Mouse (Mus musculus): Measurements from ENCODE around the gene Aknad1.
A peak's percentile ranks its signal among the peaks of the same experiment; 100 is the strongest.

Gene Aknad1

GRCm38 (mm10) chr3:108788455-108788794, 49.0 kb downstream of the Aknad1 start:
- DNase-seq: no peak

GRCm38 (mm10) chr3:108789299-108789698, 49.8 kb downstream of the Aknad1 start:
- DNase-seq: no peak

- no peak for DNase-seq
These were observed 51.0 kb downstream of the Aknad1 start for GRCm38 (mm10) chr3:108790499-108790898.

GRCm38 (mm10) chr3:108791054-108791706, 51.7 kb downstream of the Aknad1 start:
- DNase-seq: no peak

DNA sequence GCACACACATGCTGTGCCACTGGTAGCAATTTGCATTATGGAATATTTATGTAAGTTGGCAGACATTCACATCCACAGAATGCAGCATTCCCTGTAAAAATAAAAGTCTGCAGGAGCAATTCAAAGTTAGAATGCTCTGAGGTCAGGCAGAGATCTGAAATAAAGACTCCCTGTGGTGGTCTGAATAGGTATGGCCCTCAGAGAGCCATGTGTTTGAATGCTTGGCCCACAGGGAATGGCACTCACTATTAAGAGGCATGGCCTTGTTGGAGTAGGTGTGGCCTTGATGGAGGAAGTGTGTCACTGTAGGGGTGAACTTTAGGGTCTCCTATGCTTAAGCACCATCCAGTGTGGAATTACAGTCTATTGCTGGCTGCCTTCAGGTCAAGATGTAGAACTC, 53.0 kb downstream of the Aknad1 start:
- no peak for DNase-seq

DNA sequence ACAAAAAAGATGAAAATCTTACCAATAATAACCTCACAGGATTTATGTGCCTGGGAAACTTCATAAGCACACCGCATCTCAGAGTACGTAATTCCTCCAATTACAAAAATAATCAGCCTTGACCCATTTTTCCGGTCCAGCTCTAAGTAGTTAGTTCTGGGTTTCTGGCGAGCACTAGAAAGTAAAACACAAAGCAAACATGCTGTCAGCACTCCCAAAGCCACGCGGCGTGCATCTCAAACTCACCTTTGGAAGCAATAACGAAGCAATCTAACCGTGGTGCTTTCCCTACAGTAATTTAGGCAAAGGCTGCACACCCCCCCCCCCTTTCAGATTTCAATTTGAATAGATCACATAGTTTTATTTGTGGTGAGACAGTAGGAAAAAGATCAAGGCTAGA, 55.3 kb downstream of the Aknad1 start:
- DNase-seq: no peak

DNA sequence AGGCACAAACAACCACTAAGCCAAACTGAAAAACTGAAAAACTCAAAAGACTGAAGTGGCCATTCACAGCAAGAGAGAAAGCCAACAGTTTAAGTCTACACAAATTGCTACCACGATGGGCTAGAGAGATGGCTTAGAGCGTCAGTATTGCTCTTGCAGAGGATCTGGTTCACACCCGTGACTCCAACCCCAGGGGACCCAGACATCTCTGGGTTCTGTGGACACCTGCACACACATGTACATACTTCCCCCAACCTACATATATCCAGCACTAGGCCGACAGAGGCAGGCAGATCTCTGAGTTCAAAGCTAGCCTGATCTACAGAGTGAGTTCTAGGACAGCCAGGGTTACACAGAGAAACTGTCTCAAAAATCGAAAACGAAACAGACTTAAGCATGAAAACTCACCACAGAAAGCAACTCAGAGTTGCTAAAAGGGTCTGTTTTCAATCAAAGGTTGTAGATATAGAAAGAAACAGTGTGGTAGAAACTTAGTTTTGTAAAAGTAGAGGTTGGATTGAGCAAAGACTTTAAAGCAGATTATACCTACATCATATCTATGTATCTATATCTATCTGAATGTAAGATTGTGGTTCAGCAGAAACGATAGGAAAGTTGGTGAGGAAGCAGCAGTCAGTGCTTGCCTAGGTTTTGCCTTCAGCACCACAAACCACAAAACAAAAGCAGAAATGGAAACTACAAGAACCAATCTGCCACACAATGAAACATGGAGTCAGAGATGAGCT, 56.3 kb downstream of the Aknad1 start:
- peak; percentile 6 for DNase-seq

- DNase-seq: peak; percentile 5
These were observed 56.9 kb downstream of the Aknad1 start for GRCm38 (mm10) chr3:108796386-108796785.

DNA sequence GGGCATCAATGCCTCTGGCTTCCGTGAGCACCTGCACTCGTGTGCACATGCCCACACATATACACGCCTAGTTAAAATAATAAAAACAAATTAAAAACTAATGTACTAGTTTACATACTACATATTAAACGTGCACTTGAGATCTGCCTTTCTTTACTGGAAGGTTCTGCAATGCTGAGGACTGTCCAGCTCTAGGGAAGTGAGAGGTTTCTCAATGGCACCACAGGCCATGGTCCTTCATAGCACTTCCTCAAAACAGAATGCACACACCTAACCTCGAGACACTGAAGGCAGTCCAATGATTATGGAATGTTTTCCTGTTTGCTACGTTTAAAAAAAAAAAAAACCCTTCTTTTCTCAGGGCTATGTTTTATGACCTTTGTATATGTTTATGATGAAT, 58.3 kb downstream of the Aknad1 start:
- DNase-seq: no peak

- DNase-seq: no peak
These were observed 58.9 kb downstream of the Aknad1 start for GRCm38 (mm10) chr3:108798375-108798774.

DNA sequence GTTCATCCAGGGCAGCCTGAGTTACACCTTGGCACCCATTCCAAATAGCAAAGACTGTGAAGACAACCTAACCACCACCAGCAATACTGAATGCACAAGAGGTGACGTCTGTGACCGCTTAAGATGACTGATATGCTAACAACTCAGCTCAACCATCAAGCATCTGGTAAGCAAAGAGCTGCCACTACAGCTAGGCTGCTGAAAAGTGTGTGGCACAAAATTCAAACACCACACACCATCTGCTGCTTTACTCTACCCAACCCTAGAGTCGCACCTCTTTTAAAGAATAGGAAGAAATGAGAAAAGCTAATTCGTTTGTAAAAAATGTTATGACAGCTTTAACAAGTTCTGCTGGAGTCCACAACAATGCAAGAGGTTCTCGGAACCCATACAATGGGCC, 66.2 kb downstream of the Aknad1 start:
- DNase-seq: no peak

DNA sequence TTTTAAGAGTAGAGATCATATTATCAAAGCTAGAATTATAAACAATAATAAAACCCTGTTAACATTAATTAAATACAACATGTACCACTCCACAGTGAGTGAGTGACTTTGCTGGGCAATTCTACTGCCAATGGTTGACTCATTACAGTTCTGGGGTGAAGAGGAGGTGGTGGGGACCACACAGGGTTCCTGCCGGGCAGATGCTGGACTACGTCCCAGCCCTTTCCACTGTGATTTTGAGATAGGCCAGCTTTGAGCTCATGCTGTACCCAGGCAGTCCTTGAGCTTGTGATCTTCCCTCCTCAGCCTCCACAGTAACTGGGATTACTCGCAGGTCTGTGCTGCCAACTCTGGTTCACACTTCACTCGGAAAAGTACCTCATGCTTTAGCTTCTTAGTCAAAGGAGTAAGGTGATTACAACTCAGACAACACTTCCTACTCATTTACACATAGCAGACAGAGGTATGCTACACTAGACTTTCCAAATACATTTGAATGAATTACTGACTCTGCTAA, 71.3 kb downstream of the Aknad1 start:
- DNase-seq: no peak

- DNase-seq: no peak
These were observed 76.2 kb downstream of the Aknad1 start for GRCm38 (mm10) chr3:108815631-108816030.

DNA sequence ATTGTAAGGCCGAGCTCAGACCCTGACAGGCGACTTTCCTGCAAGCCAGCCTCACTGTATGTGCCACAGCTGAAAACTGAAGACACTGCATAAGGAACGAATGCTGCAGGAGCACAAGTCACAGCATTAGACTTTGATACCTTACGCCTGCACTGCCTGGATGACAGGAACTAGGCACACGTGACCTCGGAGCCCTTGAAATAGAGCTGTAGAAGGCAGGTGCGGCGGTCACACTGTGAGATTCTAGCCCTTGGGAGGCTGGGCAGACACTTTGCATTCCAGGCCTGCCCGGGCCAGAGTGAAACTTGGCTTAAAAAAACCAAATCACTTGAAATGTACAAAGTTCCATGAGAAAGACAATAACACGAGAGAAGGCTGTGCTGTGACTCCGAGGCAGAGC, 91.0 kb downstream of the Aknad1 start:
- peak; percentile 26 for DNase-seq

DNA sequence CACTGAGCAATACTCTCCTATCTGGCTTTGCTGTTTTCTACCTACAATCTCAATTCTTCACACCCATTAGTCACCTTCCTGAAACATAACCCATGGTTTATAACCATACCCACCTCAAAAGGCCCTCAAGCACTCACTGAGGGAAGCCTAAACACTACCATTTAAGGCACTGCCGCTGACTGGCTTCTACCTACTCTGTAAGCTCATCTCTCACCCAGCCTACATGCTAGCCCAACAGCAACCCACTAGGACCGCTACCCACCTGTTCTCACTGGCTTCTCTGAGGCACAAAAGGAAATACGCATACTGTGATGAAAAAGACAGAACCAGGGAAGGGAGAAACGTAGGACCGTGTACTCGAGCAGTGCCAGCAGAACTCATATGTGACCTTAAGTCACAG, 92.3 kb downstream of the Aknad1 start:
- DNase-seq: no peak

Data from thymus, postnatal 25 days (tissue).